8 mouse cellular contexts compared by ENCODE assay signal in genomic region chr4:85513792-85514191, GRCm38 (mm10). TPM values are rescaled to one million over a fixed set of nuclear protein-coding genes. Genes with fewer than 3 reads are reported as not detected.
DNase-seq lines count a peak whose midpoint lies in the region; ATAC-seq and TF ChIP-seq lines count a peak whose summit lies in the region.

Gene Adamtsl1, plus strand, starts transcription at chr4:85514172.

- no peak; the same call in 1 of the 2 replicates for ATAC-seq in forebrain, embryonic 16.5 days
- no peak for ATAC-seq in liver, embryonic 12.5 days

- no peak for DNase-seq in adrenal gland, adult 18-20 months (ENCODE audit: low spot score in 2 of 2)
- no peak for DNase-seq in adrenal gland, postnatal 25 days
- no peak for DNase-seq in liver, adult 2 months (ENCODE audit: extremely low read depth, low read depth, low spot score)
- no peak for DNase-seq in liver
- DNase-seq in layer of hippocampus, adult 11-12 months (ENCODE audit: low spot score): no peak
- DNase-seq in spleen, postnatal 36 days (ENCODE audit: low spot score in 2 of 2): no peak

- no peaks in the 10 kb centered on the region for H3K4me1 ChIP-seq in liver, adult 2 months (ENCODE audit: control insufficient read depth, insufficient read depth, low read length)
- H3K4me1 ChIP-seq in forebrain, embryonic 16.5 days (replicated peaks; ENCODE audit: control insufficient read depth, insufficient read depth, low read length): peaks cover 14% of the 10 kb centered on the region
- H3K4me1 ChIP-seq in liver, embryonic 12.5 days: no peaks in the 10 kb centered on the region

- TF ChIP-seq POLR2A in liver, adult 2 months (IDR thresholded peaks at IDR 0.05; ENCODE audit: extremely low read depth, insufficient read depth, low read length): no peak

- H3K9ac ChIP-seq in liver, adult 2 months (ENCODE audit: low read depth, low read length): no peak within 1 kb of the TSS
- peak within 1 kb of the TSS; percentile 78 for H3K9ac ChIP-seq in forebrain, embryonic 16.5 days (replicated peaks; ENCODE audit: low read depth, low read length)
- no peak within 1 kb of the TSS for H3K9ac ChIP-seq in liver, embryonic 12.5 days

- 0 out of 2 replicates have a peak, but pooled peaks cover 3% of the 10 kb centered on the region for H3K27me3 ChIP-seq in liver, adult 2 months (ENCODE audit: control insufficient read depth, insufficient read depth, low read length)
- H3K27me3 ChIP-seq in forebrain, embryonic 16.5 days (replicated peaks; ENCODE audit: control insufficient read depth, insufficient read depth, low read length): peaks cover 8% of the 10 kb centered on the region
- H3K27me3 ChIP-seq in liver, embryonic 12.5 days (replicated peaks): peaks cover 13% of the 10 kb centered on the region; the same call in 1 of the 2 replicates

- no peaks in the 10 kb centered on the region for H3K9me3 ChIP-seq in forebrain, embryonic 16.5 days (ENCODE audit: control insufficient read depth, low read length)
- H3K9me3 ChIP-seq in liver, embryonic 12.5 days (replicated peaks): no peaks in the 10 kb centered on the region

- H3K79me2 ChIP-seq in liver, adult 2 months (ENCODE audit: control insufficient read depth, insufficient read depth, low read length): no peaks in the 10 kb centered on the region

- TF ChIP-seq CTCF in liver, adult 2 months (IDR thresholded peaks at IDR 0.05; ENCODE audit: low read depth, low read length): no peak

- H3K4me3 ChIP-seq in liver, adult 2 months (ENCODE audit: insufficient read depth, low read depth, low read length): peak within 1 kb of the TSS; percentile 46; the same call in 1 of the 2 replicates
- H3K4me3 ChIP-seq in forebrain, embryonic 16.5 days (replicated peaks; ENCODE audit: low read length): peak within 1 kb of the TSS; percentile 66
- H3K4me3 ChIP-seq in liver, embryonic 12.5 days: peak within 1 kb of the TSS; percentile 44

- H3K4me2 ChIP-seq in forebrain, embryonic 16.5 days (ENCODE audit: low read length): peak within 1 kb of the TSS; percentile 96
- H3K4me2 ChIP-seq in liver, embryonic 12.5 days: peak within 1 kb of the TSS; percentile 61

- H3K27ac ChIP-seq in liver, adult 2 months (replicated peaks; ENCODE audit: insufficient read depth, low read depth, low read length): no peak within 1 kb of the TSS
- no peak within 1 kb of the TSS for H3K27ac ChIP-seq in forebrain, embryonic 16.5 days (ENCODE audit: low read length)
- H3K27ac ChIP-seq in liver, embryonic 12.5 days: no peak within 1 kb of the TSS

- H3K36me3 ChIP-seq in liver, adult 2 months (ENCODE audit: control insufficient read depth, insufficient read depth, low read length): no peaks in the 10 kb centered on the region
- no peaks in the 10 kb centered on the region for H3K36me3 ChIP-seq in forebrain, embryonic 16.5 days (ENCODE audit: control insufficient read depth, insufficient read depth)
- no peaks in the 10 kb centered on the region for H3K36me3 ChIP-seq in liver, embryonic 12.5 days

- 4% methylated on average over 9 of the region's 9 CpGs for WGBS in liver, adult 2 months
- WGBS in forebrain, embryonic 16.5 days: 2% methylated on average over 9 of the region's 9 CpGs
- WGBS in liver, embryonic 12.5 days (ENCODE audit: insufficient replicate concordance): 5% methylated on average over 9 of the region's 9 CpGs

RNA-seq across cellular contexts. Expression of gene Adamtsl1, which starts in this region (rescaled TPM):
- total RNA-seq in adrenal gland, adult 18-20 months (2021): 10 to 100 TPM; 10.2 to 15.8 TPM
- 8.7 and 10.6 TPM in 2 replicates for total RNA-seq in adrenal gland, postnatal 25 days (2021)
- total RNA-seq in liver, adult 2 months (2014; rRNA removed): 0.65 and 1.9 TPM in 2 replicates
- polyA plus RNA-seq in liver, adult 2 months (2012; rRNA removed): 0.17 and 0.61 TPM in 2 replicates
- polyA plus RNA-seq in forebrain, embryonic 16.5 days (2015; fragmentation: Nextera tagmentation; extraction: Ambion mirVana): 6.7 and 7.1 TPM in 2 replicates
- polyA plus RNA-seq in liver, embryonic 12.5 days (2016; fragmentation: Nextera tagmentation; extraction: Ambion mirVana): 1.9 and 2.4 TPM in 2 replicates
